7 mouse cellular contexts compared by ENCODE assay signal in genomic region chr17:86618431-86618861, GRCm38 (mm10).
A peak's percentile ranks its signal among the peaks of the same experiment; 100 is the strongest.
DNase-seq lines count a peak whose midpoint lies in the region; ATAC-seq and TF ChIP-seq lines count a peak whose summit lies in the region.

No protein-coding gene starts in this region.

- ATAC-seq in midbrain, postnatal 0 days (ENCODE audit: low FRiP score) = no peak
- no peak for ATAC-seq in midbrain, embryonic 15.5 days (replicated peaks)
- no peak for ATAC-seq in megakaryocyte-erythroid progenitor cell, adult 5-6 weeks (replicated peaks; ENCODE audit: low FRiP score, low TSS enrichment, poor library complexity, severe bottlenecking)
- no peak for ATAC-seq in frontal cortex, adult (ENCODE audit: low TSS enrichment)

- H3K4me2 ChIP-seq in midbrain, postnatal 0 days (ENCODE audit: low read depth, low read length, poor library complexity, severe bottlenecking) = no peak overlapping the region
- H3K4me2 ChIP-seq in midbrain, embryonic 15.5 days = no peak overlapping the region

- peak; percentile 26 for DNase-seq in midbrain, postnatal 0 days (ENCODE audit: low spot score)
- DNase-seq in heart, adult 8-10 months (ENCODE audit: low spot score) = peak; percentile 54
- peak; percentile 83 for DNase-seq in kidney, adult 2 months
- peak; percentile 55 for DNase-seq in yolk sac, embryonic 10.5 days (ENCODE audit: low spot score)

- no peak overlapping the region for H3K4me3 ChIP-seq in midbrain, postnatal 0 days (ENCODE audit: low read depth, low read length)
- no peak overlapping the region for H3K4me3 ChIP-seq in midbrain, embryonic 15.5 days
- no peak overlapping the region for H3K4me3 ChIP-seq in kidney, adult 2 months (ENCODE audit: insufficient read depth, low read depth, low read length)

- no peaks in the 10 kb centered on the region for H3K4me1 ChIP-seq in midbrain, postnatal 0 days (ENCODE audit: insufficient read depth, low read length)
- H3K4me1 ChIP-seq in midbrain, embryonic 15.5 days = peaks cover 5% of the 10 kb centered on the region
- H3K4me1 ChIP-seq in kidney, adult 2 months (ENCODE audit: control insufficient read depth, insufficient read depth, low read length) = 0 out of 2 replicates have a peak, but pooled peaks cover 11% of the 10 kb centered on the region

- no peaks in the 10 kb centered on the region for H3K27me3 ChIP-seq in midbrain, postnatal 0 days (ENCODE audit: insufficient read depth, low read length)
- no peaks in the 10 kb centered on the region for H3K27me3 ChIP-seq in midbrain, embryonic 15.5 days (replicated peaks)
- no peaks in the 10 kb centered on the region for H3K27me3 ChIP-seq in kidney, adult 2 months (replicated peaks; ENCODE audit: control insufficient read depth, insufficient read depth, low read length)

- 76% methylated on average over 4 of the region's 4 CpGs for WGBS in midbrain, postnatal 0 days
- 75% methylated on average over 4 of the region's 4 CpGs for WGBS in midbrain, embryonic 15.5 days
- 47% methylated on average over 4 of the region's 4 CpGs for WGBS in kidney, adult 2 months

- no peak for TF ChIP-seq POLR2A in kidney, adult 2 months (IDR thresholded peaks at IDR 0.05; ENCODE audit: low read depth, low read length)

- H3K27ac ChIP-seq in midbrain, postnatal 0 days (ENCODE audit: low read depth, low read length) = no peak overlapping the region
- no peak overlapping the region for H3K27ac ChIP-seq in midbrain, embryonic 15.5 days
- peak overlapping the region; percentile 57; the same call in 1 of the 2 replicates for H3K27ac ChIP-seq in kidney, adult 2 months (ENCODE audit: insufficient read depth, low read depth, low read length)

- TF ChIP-seq CTCF in midbrain, postnatal 0 days (IDR thresholded peaks at IDR 0.05) = no peak
- TF ChIP-seq CTCF in kidney, adult 2 months (conservative IDR thresholded peaks at IDR 0.05; ENCODE audit: insufficient read depth, insufficient read length, low read depth, low read length) = no peak

- H3K9me3 ChIP-seq in midbrain, postnatal 0 days (ENCODE audit: low read length) = no peaks in the 10 kb centered on the region
- no peaks in the 10 kb centered on the region for H3K9me3 ChIP-seq in midbrain, embryonic 15.5 days

- no peak overlapping the region for H3K9ac ChIP-seq in midbrain, postnatal 0 days (replicated peaks; ENCODE audit: low read length, poor library complexity, severe bottlenecking)
- H3K9ac ChIP-seq in midbrain, embryonic 15.5 days = no peak overlapping the region

- H3K36me3 ChIP-seq in midbrain, postnatal 0 days (ENCODE audit: insufficient read depth, low read length) = no peaks in the 10 kb centered on the region
- no peaks in the 10 kb centered on the region for H3K36me3 ChIP-seq in midbrain, embryonic 15.5 days (replicated peaks)
- H3K36me3 ChIP-seq in kidney, adult 2 months (ENCODE audit: control insufficient read depth, insufficient read depth, low read length) = no peaks in the 10 kb centered on the region

Comparison
In these comparisons a context has a peak if more than half of its experiments do, and no peak if none do; other contexts are left out.
1. DNase-seq: peak in every context shown above with its lines; median percentile 83 in kidney, adult 2 months; 55 in yolk sac, embryonic 10.5 days; 54 in heart, adult 8-10 months; 26 in midbrain, postnatal 0 days.